Mouse (Mus musculus): ENCODE data around the gene Pgm2l1. TPM values are rescaled to one million over a fixed set of nuclear protein-coding genes. Genes with fewer than 3 reads are reported as not detected.

The Pgm2l1 gene
- polyA plus RNA-seq, 1 experiment from 2014 or later = 9.5 TPM

Other genes starting within 250 kb of the Pgm2l1 start
- gene Rnf169, start 246.9 kb upstream of the Pgm2l1 start, polyA plus RNA-seq (2015; fragmentation: Nextera tagmentation; extraction: Ambion mirVana) = 3.8 and 5.5 TPM in 2 replicates
- gene Chrdl2, start 221.2 kb upstream of the Pgm2l1 start, polyA plus RNA-seq (2015; fragmentation: Nextera tagmentation; extraction: Ambion mirVana) = not detected in 2 replicates
- gene Pold3, start 105.8 kb upstream of the Pgm2l1 start, polyA plus RNA-seq (2015; fragmentation: Nextera tagmentation; extraction: Ambion mirVana) = 71.4 and 78.4 TPM in 2 replicates
- 16.3 and 17.1 TPM in 2 replicates for gene Lipt2, start 68.1 kb upstream of the Pgm2l1 start, polyA plus RNA-seq (2015; fragmentation: Nextera tagmentation; extraction: Ambion mirVana)
- 1.4 and 2.0 TPM in 2 replicates for gene Kcne3, start 50.9 kb upstream of the Pgm2l1 start, polyA plus RNA-seq (2015; fragmentation: Nextera tagmentation; extraction: Ambion mirVana)
- 1.0 and 1.5 TPM in 2 replicates for gene P4ha3, start 58.1 kb downstream of the Pgm2l1 start, polyA plus RNA-seq (2015; fragmentation: Nextera tagmentation; extraction: Ambion mirVana)
- gene C2cd3, start 144.8 kb downstream of the Pgm2l1 start, polyA plus RNA-seq (2015; fragmentation: Nextera tagmentation; extraction: Ambion mirVana) = 34.7 and 35.1 TPM in 2 replicates
- 118 and 120 TPM in 2 replicates for gene Ppme1, start 144.9 kb downstream of the Pgm2l1 start, polyA plus RNA-seq (2015; fragmentation: Nextera tagmentation; extraction: Ambion mirVana)
- not detected in 2 replicates for gene Ucp3, start 245.6 kb downstream of the Pgm2l1 start, polyA plus RNA-seq (2015; fragmentation: Nextera tagmentation; extraction: Ambion mirVana)